Mouse (Mus musculus) heart, embryonic 11.5 days (tissue): ENCODE results near the gene Cd33. TPM values are rescaled to one million over a fixed set of nuclear protein-coding genes. Genes with fewer than 3 reads are reported as not detected.

Experiments used
- ATAC-seq: fragments of 200-750 bp; cut with Nextera tagmentation; replicated peaks from 2 replicates; pipeline ENCODE4 v1.8.0; 2017; ENCODE audit warnings: moderate library complexity; ENCODE audit not compliant: insufficient number of reproducible peaks, low FRiP score, low TSS enrichment
- H3K27ac ChIP-seq: fragments of 300-500 bp; sonication (generic); 2 replicates; pipeline ENCODE4 v1.5.1; 2014; ENCODE audit warnings: mild to moderate bottlenecking, low read depth, low read length
- H3K27me3 ChIP-seq: fragments of 300-500 bp; sonication (generic); 2 replicates; pipeline ENCODE4 v1.6.1; 2014; ENCODE audit warnings: mild to moderate bottlenecking, low read length, mixed read lengths; ENCODE audit not compliant: control insufficient read depth, insufficient read depth
- H3K36me3 ChIP-seq: fragments of 300-500 bp; sonication (generic); 2 replicates; pipeline ENCODE4 v1.6.1; 2014; ENCODE audit warnings: mild to moderate bottlenecking, low read length, moderate library complexity, mixed read lengths; ENCODE audit not compliant: control insufficient read depth, insufficient read depth
- H3K4me1 ChIP-seq: fragments of 300-500 bp; sonication (generic); 2 replicates; pipeline ENCODE4 v1.6.1; 2014; ENCODE audit warnings: low read length; ENCODE audit not compliant: control insufficient read depth, insufficient read depth
- H3K4me2 ChIP-seq: fragments of 300-500 bp; sonication (generic); 2 replicates; pipeline ENCODE4 v1.6.1; 2014; ENCODE audit warnings: mild to moderate bottlenecking, moderate library complexity
- H3K4me3 ChIP-seq: fragments of 300-500 bp; sonication (generic); 2 replicates; pipeline ENCODE4 v1.5.1; 2014; ENCODE audit warnings: low read depth, low read length
- H3K9ac ChIP-seq: fragments of 300-500 bp; sonication (generic); 2 replicates; pipeline ENCODE4 v1.6.1; 2014; ENCODE audit warnings: mild to moderate bottlenecking, low read depth, low read length, moderate library complexity
- H3K9me3 ChIP-seq: fragments of 300-500 bp; sonication (generic); replicated peaks from 2 replicates; pipeline ENCODE4 v1.6.1; 2016; ENCODE audit warnings: low read length; ENCODE audit not compliant: control insufficient read depth
- WGBS: fragments of 180-500 bp; shearing (Covaris S2); extraction: QIAGEN DNeasy Blood & Tissue Kit; methylation state at CpG from one replicate; pipeline ENCODE4 v1.1.7; 2014; ENCODE audit not compliant: insufficient replicate concordance; 5-methylcytosine and 5-hydroxymethylcytosine counted together
- polyA plus RNA-seq: library from polyadenylated mRNA; unstranded; fragments of >200 nt; fragmentation: Nextera tagmentation; extraction: Ambion mirVana; gene quantifications from 2 replicates; pipeline ENCODE4 v1.2.1, GENCODE M21; 2014

Cd33 gene
- polyA plus RNA-seq: 0.44 and 0.79 TPM in 2 replicates

DNA sequence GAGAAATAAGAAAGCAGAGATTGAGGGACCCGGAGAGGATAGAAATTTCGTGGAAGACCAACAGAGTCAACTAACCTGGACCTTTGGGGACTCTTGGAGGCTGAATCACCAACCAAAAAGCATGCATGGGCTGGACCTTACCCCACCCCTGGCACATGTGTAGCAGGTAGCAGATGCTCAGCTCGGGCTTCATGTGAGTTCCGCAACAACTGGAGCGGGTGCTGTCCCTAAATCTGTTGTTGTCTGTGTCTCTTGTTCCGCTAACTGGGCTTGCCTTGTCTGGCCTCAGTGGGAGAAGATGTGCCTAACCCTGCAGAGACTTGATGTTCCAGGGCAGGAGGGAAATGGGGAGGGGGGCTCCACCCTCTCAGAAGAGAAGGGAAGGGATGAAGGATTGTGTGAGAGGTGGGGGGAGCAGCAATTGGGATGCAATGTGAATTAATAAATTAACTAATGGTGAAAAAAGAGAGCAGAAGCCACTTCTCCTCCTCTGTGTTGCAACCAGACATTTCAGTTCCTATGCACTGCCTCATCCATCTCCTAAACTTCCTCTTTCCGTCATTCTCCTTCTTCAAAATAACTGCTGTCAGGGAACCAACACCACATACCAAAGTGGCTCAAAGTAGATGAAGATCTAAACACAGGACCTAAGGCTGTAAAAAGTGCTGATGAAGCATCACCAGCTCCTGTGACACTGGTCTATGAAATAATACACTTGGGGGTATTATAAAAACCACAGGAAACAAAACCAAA lies at the start of gene Cd33:
Gene Cd33, minus strand, starts transcription at position 204 of the 753 bp plus-strand sequence.
- Histone ChIP-seq H3K27me3 (no peaks in the 10 kb centered on the region), H3K4me1 (no peaks in the 10 kb centered on the region), H3K4me3 (no peak within 1 kb of the TSS), H3K9me3 (no peaks in the 10 kb centered on the region), H3K4me2 (no peak within 1 kb of the TSS), H3K9ac (no peak within 1 kb of the TSS), H3K27ac (no peak within 1 kb of the TSS), H3K36me3 (no peaks in the 10 kb centered on the region)
- no peak for ATAC-seq
- WGBS: 70% methylated on average over 7 of the region's 7 CpGs

DNA sequence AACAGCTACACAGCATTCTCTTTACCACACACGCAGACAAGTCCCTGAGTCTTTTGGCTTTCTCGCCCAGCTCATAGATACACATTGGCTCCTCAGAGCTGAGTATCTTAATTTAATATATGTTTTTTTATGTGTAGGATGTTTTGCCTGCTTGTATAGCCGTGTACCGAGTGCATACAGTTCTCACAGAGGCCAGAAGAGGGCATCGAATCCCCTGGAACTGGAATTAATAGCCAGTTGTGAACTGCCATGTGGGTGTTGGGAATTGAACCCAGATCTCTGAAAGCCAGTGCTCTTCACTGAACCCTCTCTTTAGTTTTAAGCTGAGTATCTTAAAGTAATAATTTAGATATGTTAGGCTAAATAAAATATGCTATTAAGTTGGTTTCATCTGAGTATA lies 40.6 kb upstream of the Cd33 start:
- Histone ChIP-seq H3K9me3 (no peaks in the 10 kb centered on the region), H3K4me1 (peaks cover 4% of the 10 kb centered on the region), H3K27ac (no peak overlapping the region), H3K36me3 (peaks cover 37% of the 10 kb centered on the region), H3K27me3 (no peaks in the 10 kb centered on the region), H3K9ac (no peak overlapping the region), H3K4me2 (no peak overlapping the region), H3K4me3 (no peak overlapping the region)
- ATAC-seq: no peak
- WGBS: 91% methylated on average over 5 of the region's 5 CpGs

DNA sequence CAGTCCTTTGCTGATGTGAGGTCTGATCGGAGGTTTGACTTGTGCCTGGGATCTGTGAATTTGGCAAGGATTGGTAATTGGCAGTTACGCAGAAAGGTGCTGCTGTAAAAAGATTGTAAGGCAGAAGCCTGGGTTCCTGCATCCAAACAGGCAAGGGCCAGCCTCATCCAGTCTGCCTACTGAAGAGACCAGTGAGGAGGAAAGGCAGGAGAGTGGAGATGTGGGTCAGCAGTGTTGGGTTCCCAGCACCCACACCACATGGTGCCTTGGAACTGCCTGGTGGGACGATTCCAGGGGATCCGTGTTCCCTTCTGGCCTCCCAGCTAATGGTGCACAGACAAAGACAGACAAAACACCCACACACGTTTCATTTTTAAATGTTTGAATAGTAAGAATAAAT lies 36.3 kb upstream of the Cd33 start:
- 71% methylated on average over 5 of the region's 5 CpGs for WGBS
- H3K4me1 ChIP-seq: peaks cover 4% of the 10 kb centered on the region

DNA sequence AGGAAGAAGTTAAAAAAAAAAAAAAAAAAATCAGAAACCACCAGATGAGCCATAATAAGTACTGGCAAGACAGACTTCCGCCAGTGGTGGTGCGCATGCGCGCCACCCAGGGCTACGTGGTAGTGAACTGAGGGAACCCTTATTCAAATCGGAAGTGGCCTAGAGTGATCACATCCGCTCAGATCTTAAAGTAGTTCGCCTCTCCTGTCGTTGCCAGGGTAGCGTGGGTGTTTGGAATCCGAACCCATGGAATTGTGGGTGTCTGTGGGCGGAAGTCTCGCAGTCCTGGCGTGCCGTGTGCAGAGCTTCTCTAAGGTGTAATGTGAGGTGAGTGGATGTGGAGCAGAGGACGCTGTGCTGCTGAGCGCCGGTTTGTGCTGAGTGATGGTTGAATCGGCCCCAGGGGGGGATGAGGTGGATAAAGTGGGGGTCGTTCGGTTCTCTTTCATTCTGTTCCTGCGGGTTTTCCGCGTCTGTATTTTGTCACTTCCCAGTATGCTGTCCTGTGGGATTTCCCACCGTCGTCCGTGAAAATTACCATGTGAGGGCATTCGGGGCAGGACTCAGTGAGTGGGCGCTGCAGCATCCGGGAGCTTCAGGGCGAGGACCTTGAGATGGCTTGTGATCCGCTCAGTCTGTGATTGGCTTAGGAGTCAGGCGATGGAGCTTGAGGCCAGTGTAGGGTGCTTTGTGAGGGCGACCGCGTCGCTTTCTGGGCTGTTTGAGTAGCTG lies 35.4 kb upstream of the Cd33 start, which contains the start of gene Zfp719:
Gene Zfp719, plus strand, starts transcription at position 171 of the 732 bp plus-strand sequence.
- under 1% methylated on average over 37 of the region's 37 CpGs for WGBS
- peaks cover 5% of the 10 kb centered on the region for H3K36me3 ChIP-seq
- H3K4me3 ChIP-seq: peak within 1 kb of the TSS; percentile 78
- no peaks in the 10 kb centered on the region for H3K27me3 ChIP-seq
- peak; percentile 94 for ATAC-seq
- H3K27ac ChIP-seq: peak within 1 kb of the TSS; percentile 85
- peaks cover 4% of the 10 kb centered on the region for H3K4me1 ChIP-seq
- H3K4me2 ChIP-seq: peak within 1 kb of the TSS; percentile 79
- peak within 1 kb of the TSS; percentile 85 for H3K9ac ChIP-seq
- no peaks in the 10 kb centered on the region for H3K9me3 ChIP-seq

More for the DNA sequence above, 36.3 kb upstream of the Cd33 start:
- H3K4me2 ChIP-seq: peak overlapping the region; percentile 79
- no peak for ATAC-seq
- H3K9ac ChIP-seq: peak overlapping the region; percentile 85
- no peaks in the 10 kb centered on the region for H3K9me3 ChIP-seq
- H3K36me3 ChIP-seq: peaks cover 11% of the 10 kb centered on the region
- H3K4me3 ChIP-seq: peak overlapping the region; percentile 78
- no peak overlapping the region for H3K27ac ChIP-seq
- no peaks in the 10 kb centered on the region for H3K27me3 ChIP-seq

DNA sequence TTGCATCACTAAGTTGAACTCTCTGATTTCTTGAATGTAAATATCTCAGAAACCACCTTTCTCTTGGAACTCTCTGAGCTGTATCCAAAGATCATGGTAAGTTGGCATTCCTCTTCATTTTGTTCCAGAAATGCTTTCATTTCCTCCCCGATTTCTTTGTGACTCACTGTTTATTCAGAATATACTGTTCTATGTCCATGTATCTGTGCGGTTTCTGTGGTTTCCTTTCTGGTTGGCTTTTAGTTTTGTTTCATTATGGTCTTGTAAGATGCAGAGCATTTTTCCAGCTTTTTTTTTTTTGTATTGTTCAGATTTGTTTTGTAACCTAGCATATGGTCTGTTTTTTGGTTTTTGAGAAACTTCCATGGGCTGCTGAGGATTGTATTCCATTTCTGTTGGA lies 27.0 kb upstream of the Cd33 start:
- Histone ChIP-seq H3K27me3 (no peaks in the 10 kb centered on the region), H3K4me1 (no peaks in the 10 kb centered on the region), H3K9ac (no peak overlapping the region), H3K4me2 (no peak overlapping the region), H3K4me3 (no peak overlapping the region), H3K9me3 (no peaks in the 10 kb centered on the region), H3K27ac (no peak overlapping the region), H3K36me3 (peaks cover 13% of the 10 kb centered on the region; the same call in 1 of the 2 replicates)
- 80% methylated on average over 2 of the region's 2 CpGs for WGBS
- ATAC-seq: no peak

DNA sequence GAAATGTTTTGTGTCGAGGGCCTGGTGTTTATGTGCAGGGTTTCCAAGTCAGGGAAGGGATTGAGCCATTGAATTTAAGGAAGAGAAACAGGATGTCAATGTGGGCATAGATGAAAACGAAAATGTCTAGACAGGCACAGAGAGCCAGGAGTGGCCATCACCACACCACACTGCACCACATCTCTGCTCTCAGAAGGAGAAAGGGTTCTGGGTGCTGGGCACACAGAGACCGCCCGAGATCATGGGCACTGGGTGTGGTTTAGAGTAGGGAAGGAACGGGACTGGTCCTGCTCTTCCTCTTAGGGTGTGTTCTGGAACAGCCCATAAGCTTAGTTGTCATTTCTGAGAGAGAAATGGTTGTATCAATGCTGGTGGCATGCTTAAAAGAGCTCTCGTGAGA lies 19.1 kb upstream of the Cd33 start:
- ATAC-seq: no peak
- 0 out of 2 replicates have a peak, but pooled peaks cover 3% of the 10 kb centered on the region for H3K4me1 ChIP-seq
- 54% methylated on average over 6 of the region's 6 CpGs for WGBS
- H3K4me2 ChIP-seq: peak overlapping the region; percentile 89
- no peak overlapping the region for H3K27ac ChIP-seq
- peak overlapping the region; percentile 47; the same call in 1 of the 2 replicates for H3K9ac ChIP-seq
- H3K27me3 ChIP-seq: no peaks in the 10 kb centered on the region
- no peaks in the 10 kb centered on the region for H3K9me3 ChIP-seq
- 0 out of 2 replicates have a peak, but pooled peaks cover 2% of the 10 kb centered on the region for H3K36me3 ChIP-seq
- H3K4me3 ChIP-seq: peak overlapping the region; percentile 70; the same call in 1 of the 2 replicates

DNA sequence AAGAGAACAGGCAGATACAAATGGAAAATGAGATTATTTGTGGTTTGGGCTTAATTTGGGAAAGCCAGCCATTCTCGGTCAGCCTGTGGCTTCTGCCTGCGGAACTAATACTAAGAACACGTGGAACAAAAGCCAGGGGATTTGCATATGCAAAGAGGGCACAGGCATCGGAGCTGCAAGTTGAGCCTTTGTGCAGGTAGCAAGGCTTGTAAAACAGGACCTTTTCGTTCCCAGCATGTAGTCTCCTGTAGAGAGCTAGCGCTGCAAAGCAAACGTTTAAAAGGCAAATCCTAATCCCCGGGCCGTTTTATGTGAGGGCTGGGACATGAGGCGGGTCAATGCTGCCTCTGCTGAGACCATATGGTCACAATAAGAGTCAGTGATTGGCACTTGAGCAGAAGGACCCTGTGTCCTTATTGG lies 18.4 kb upstream of the Cd33 start:
- no peaks in the 10 kb centered on the region for H3K9me3 ChIP-seq
- peak overlapping the region; percentile 89 for H3K4me2 ChIP-seq
- H3K36me3 ChIP-seq: 0 out of 2 replicates have a peak, but pooled peaks cover under 1% of the 10 kb centered on the region
- H3K4me3 ChIP-seq: peak overlapping the region; percentile 70
- 0% methylated on average over 10 of the region's 10 CpGs for WGBS
- peak overlapping the region; percentile 78; the same call in 1 of the 2 replicates for H3K27ac ChIP-seq
- H3K4me1 ChIP-seq: 0 out of 2 replicates have a peak, but pooled peaks cover 3% of the 10 kb centered on the region
- ATAC-seq: no peak
- H3K9ac ChIP-seq: peak overlapping the region; percentile 83
- no peaks in the 10 kb centered on the region for H3K27me3 ChIP-seq

DNA sequence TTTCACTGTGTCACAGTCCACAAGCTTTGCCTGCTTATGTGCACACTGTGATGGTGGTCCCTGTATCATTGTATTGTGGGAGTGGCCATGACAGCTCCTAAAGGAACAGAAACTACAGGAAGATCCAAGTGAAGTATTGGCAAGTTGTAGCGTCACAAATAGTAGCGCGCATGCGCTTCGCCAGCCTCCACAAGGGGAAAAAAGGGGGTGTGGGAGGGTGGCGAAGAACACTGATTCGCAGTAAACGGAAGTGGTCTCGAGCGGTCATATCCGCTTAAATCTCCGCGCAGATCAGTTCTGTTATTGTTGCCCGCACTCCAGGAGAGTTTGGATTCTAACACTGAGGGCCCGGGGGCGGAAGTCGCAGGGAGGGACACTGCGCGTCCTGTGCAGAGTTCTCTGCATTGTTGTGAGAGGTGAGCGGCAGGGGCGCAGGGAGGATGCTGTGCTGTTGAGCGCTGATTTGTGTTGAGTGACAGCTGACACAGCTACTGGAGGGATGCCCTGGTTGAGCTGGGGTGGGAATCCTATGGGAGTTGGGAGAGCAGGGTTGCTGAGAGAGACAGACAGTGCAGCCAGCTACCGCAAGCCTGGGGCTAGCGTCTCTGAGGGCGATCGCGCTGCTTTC lies 17.9 kb upstream of the Cd33 start, which contains the start of gene Zfp658:
Gene Zfp658, plus strand, starts transcription at position 251 of the 628 bp plus-strand sequence.
- Histone ChIP-seq H3K27ac (peak within 1 kb of the TSS; percentile 78), H3K36me3 (no peaks in the 10 kb centered on the region), H3K27me3 (no peaks in the 10 kb centered on the region), H3K4me1 (0 out of 2 replicates have a peak, but pooled peaks cover 3% of the 10 kb centered on the region), H3K9me3 (no peaks in the 10 kb centered on the region), H3K9ac (peak within 1 kb of the TSS; percentile 83), H3K4me3 (peak within 1 kb of the TSS; percentile 70), H3K4me2 (peak within 1 kb of the TSS; percentile 89)
- WGBS: under 1% methylated on average over 27 of the region's 27 CpGs
- ATAC-seq: peak; percentile 73; the same call in 1 of the 2 replicates
